Mouse (Mus musculus) forebrain, embryonic 11.5 days (tissue): Measurements from ENCODE around the gene Prkacb. TPM values are rescaled to one million over a fixed set of nuclear protein-coding genes. Genes with fewer than 3 reads are reported as not detected.

Experiments
- ATAC-seq: fragments of 200-750 bp; cut with Nextera tagmentation; replicated peaks from 2 replicates; pipeline ENCODE4 v1.8.0; 2017; ENCODE audit warnings: moderate TSS enrichment; ENCODE audit not compliant: low FRiP score
- DNase-seq: peaks from one replicate; pipeline ENCODE4 v3.0.0-alpha.2; 2017; ENCODE audit warnings: low spot score
- H3K27ac ChIP-seq: fragments of 300-500 bp; sonication (generic); 2 replicates; pipeline ENCODE4 v1.5.1; 2014; ENCODE audit warnings: low read depth, low read length
- H3K27me3 ChIP-seq: fragments of 300-500 bp; sonication (generic); 2 replicates; pipeline ENCODE4 v1.6.1; 2014; ENCODE audit warnings: mild to moderate bottlenecking, low read length, mixed read lengths; ENCODE audit not compliant: control insufficient read depth, insufficient read depth
- H3K36me3 ChIP-seq: fragments of 300-500 bp; sonication (generic); 2 replicates; pipeline ENCODE4 v1.6.1; 2014; ENCODE audit warnings: mild to moderate bottlenecking, low read length, moderate library complexity, mixed read lengths; ENCODE audit not compliant: control insufficient read depth, insufficient read depth
- H3K4me1 ChIP-seq: fragments of 300-500 bp; sonication (generic); replicated peaks from 2 replicates; pipeline ENCODE4 v1.6.1; 2014; ENCODE audit warnings: low read length, mixed read lengths; ENCODE audit not compliant: control insufficient read depth, insufficient read depth
- H3K4me2 ChIP-seq: fragments of 300-500 bp; sonication (generic); 2 replicates; pipeline ENCODE4 v1.6.1; 2014; ENCODE audit warnings: low read depth, mild to moderate bottlenecking, low read length, moderate library complexity, mixed read lengths; ENCODE audit not compliant: severe bottlenecking
- H3K4me3 ChIP-seq: fragments of 300-500 bp; sonication (generic); 2 replicates; pipeline ENCODE4 v1.5.1; 2014; ENCODE audit warnings: low read depth, low read length
- H3K9ac ChIP-seq: fragments of 300-500 bp; sonication (generic); 2 replicates; pipeline ENCODE4 v1.6.1; 2014; ENCODE audit warnings: low read length
- H3K9me3 ChIP-seq: fragments of 300-500 bp; sonication (generic); 2 replicates; pipeline ENCODE4 v1.6.1; 2016; ENCODE audit warnings: low read length, mixed read lengths; ENCODE audit not compliant: control insufficient read depth
- WGBS: fragments of 180-500 bp; shearing (Covaris S2); extraction: QIAGEN DNeasy Blood & Tissue Kit; methylation state at CpG from one replicate; pipeline ENCODE4 v1.1.7; 2014; 5-methylcytosine and 5-hydroxymethylcytosine counted together
- polyA plus RNA-seq: library from polyadenylated mRNA; unstranded; fragments of >200 nt; fragmentation: Nextera tagmentation; extraction: Ambion mirVana; gene quantifications from 2 replicates; pipeline ENCODE4 v1.2.1, GENCODE M21; 2014

The Prkacb gene
- polyA plus RNA-seq, 1 experiment from 2014 or later, result 75.3 TPM

DNA sequence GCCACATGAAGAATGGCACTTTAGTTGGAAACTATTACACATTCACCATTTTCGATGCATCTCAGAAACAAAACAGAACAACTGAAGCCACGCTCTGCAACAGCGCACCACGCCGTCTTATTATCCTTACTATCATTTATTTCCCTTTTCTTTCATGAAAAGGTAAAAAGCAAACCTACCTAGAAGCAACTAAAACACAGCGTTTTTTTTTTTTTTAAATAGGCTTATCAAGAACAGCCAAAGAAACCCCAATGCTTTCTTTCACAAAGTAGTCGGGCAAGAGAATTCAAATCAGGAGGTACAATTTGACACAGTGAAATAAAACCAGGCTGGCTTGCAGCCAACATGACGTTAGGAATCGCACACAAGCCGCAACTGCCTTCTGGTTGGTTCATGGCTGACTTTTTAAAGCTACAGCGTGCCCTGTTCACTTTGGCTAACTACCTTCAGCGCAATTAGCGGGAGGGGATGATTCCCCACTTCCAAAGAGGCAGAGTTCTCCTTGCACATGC is 130.6 kb downstream of the Prkacb start:
- Histone ChIP-seq H3K36me3 (no peaks in the 10 kb centered on the region), H3K27me3 (no peaks in the 10 kb centered on the region), H3K27ac (no peak overlapping the region), H3K4me3 (no peak overlapping the region), H3K4me1 (no peaks in the 10 kb centered on the region), H3K4me2 (no peak overlapping the region; the same call in 1 of the 2 replicates), H3K9ac (no peak overlapping the region), H3K9me3 (no peaks in the 10 kb centered on the region)
- ATAC-seq (no peak), DNase-seq (no peak)
- 56% methylated on average over 13 of the region's 13 CpGs for WGBS

GRCm38 (mm10) chr3:146681696-146682095 is 131.1 kb downstream of the Prkacb start:
- no peaks in the 10 kb centered on the region for H3K36me3 ChIP-seq
- H3K4me1 ChIP-seq, result no peaks in the 10 kb centered on the region
- DNase-seq (no peak), ATAC-seq (no peak)
- no peak overlapping the region for H3K4me3 ChIP-seq
- H3K27me3 ChIP-seq, result no peaks in the 10 kb centered on the region
- no peak overlapping the region for H3K27ac ChIP-seq
- H3K9ac ChIP-seq, result no peak overlapping the region
- no peaks in the 10 kb centered on the region for H3K9me3 ChIP-seq
- WGBS, result 88% methylated on average over 8 of the region's 8 CpGs
- H3K4me2 ChIP-seq, result no peak overlapping the region

DNA sequence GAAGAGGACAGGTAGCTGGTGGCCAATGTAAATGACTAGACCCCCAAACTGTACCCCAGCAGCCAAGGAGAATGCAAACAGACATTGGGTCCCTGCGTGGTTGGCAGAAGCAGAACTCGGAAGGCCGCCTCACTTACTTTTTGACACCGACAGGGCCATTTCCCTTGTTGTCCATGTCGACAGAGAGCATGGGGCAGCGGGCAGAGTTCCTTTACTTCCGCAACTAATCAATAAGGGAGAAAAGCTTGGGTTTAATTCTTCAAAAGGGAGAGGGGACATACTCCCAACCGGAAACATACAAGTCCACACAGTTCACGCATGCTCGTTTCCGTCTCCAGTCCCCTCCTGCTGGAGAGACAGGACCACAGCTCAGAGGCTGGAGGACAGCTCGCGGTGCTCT is 132.2 kb downstream of the Prkacb start:
- ATAC-seq (no peak), DNase-seq (no peak)
- no peak overlapping the region for H3K4me3 ChIP-seq
- no peaks in the 10 kb centered on the region for H3K9me3 ChIP-seq
- H3K27me3 ChIP-seq, result no peaks in the 10 kb centered on the region
- no peaks in the 10 kb centered on the region for H3K36me3 ChIP-seq
- H3K27ac ChIP-seq, result no peak overlapping the region
- H3K4me1 ChIP-seq, result no peaks in the 10 kb centered on the region
- no peak overlapping the region for H3K9ac ChIP-seq
- H3K4me2 ChIP-seq, result no peak overlapping the region
- 91% methylated on average over 13 of the region's 13 CpGs for WGBS

- Histone ChIP-seq H3K36me3 (no peaks in the 10 kb centered on the region), H3K27me3 (no peaks in the 10 kb centered on the region), H3K9me3 (no peaks in the 10 kb centered on the region), H3K9ac (no peak overlapping the region), H3K4me1 (no peaks in the 10 kb centered on the region), H3K4me3 (no peak overlapping the region), H3K27ac (no peak overlapping the region), H3K4me2 (no peak overlapping the region)
- DNase-seq, result no peak
- ATAC-seq, result no peak
- WGBS, result 94% methylated on average over 16 of the region's 16 CpGs
Observed at GRCm38 (mm10) chr3:146679646-146680045, 133.1 kb downstream of the Prkacb start.

Other genes with a start within 250 kb of the Prkacb start
- not detected in 2 replicates for gene Uox, start 242.6 kb downstream of the Prkacb start, polyA plus RNA-seq
- gene Dnase2b, start 197.4 kb downstream of the Prkacb start, polyA plus RNA-seq, result not detected in 2 replicates
- gene 4930503B20Rik, start 161.7 kb downstream of the Prkacb start, polyA plus RNA-seq, result not detected in 2 replicates
- gene Samd13, start 127.4 kb downstream of the Prkacb start, polyA plus RNA-seq, result 0.52 and 0.97 TPM in 2 replicates
- gene Ttll7, start 39.4 kb upstream of the Prkacb start, polyA plus RNA-seq, result 5.0 and 5.5 TPM in 2 replicates